Mouse (Mus musculus): ENCODE results near the gene Chic2. TPM values are rescaled to one million over a fixed set of nuclear protein-coding genes. Genes with fewer than 3 reads are reported as not detected.
A peak's percentile ranks its signal among the peaks of the same experiment; 100 is the strongest.

Gene Chic2
- 10 to 100 TPM; 13.1 to 17.3 (median 15.2) TPM for total RNA-seq (2022)

- DNase-seq (ENCODE audit: low spot score in 2 of 2), result peak; percentile 56 to 67
These were observed at the start of gene Chic2 for GRCm38 (mm10) chr5:75044310-75044904. Gene Chic2 (minus strand): TSS chr5:75044774.

DNA sequence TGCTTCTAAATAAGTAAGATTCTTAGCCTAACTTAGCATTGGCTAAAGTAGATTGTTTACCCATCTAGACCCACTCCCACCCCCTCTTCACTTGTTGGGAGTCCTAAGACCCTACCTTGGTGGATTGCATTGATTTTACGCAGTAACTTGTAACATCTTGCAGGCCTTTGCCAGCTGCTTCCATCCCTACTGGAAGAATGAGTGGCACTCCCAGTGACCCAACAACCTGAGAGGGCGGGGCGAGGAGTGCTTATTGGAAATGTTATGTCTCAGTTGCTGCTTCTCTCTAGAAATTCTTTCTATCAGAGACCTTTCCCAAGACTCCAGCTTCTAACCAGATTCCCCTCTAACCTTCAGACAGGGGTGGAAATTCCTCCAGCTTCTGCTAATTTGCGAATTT, 41.3 kb upstream of the Chic2 start:
- DNase-seq (ENCODE audit: low spot score in 2 of 2), result no peak

DNA sequence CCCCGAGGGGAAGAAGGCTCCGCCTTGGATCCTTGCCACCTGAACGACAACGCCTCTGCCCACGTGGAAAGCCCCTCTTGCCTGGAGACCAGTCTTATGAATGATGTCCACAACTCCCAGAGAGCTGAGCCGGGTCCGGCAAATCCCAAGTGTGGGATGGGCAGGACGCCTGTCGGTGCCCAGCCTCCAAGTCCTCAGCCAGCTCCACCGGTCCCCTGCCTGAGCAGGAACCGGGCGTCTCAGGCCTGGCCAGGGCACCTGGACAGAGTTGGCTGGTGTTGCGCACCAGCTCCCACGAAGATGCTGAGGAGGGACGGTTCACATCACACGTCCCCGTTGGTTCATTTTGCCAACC, 40.9 kb upstream of the Chic2 start:
- no peak for DNase-seq (ENCODE audit: low spot score in 2 of 2)

DNA sequence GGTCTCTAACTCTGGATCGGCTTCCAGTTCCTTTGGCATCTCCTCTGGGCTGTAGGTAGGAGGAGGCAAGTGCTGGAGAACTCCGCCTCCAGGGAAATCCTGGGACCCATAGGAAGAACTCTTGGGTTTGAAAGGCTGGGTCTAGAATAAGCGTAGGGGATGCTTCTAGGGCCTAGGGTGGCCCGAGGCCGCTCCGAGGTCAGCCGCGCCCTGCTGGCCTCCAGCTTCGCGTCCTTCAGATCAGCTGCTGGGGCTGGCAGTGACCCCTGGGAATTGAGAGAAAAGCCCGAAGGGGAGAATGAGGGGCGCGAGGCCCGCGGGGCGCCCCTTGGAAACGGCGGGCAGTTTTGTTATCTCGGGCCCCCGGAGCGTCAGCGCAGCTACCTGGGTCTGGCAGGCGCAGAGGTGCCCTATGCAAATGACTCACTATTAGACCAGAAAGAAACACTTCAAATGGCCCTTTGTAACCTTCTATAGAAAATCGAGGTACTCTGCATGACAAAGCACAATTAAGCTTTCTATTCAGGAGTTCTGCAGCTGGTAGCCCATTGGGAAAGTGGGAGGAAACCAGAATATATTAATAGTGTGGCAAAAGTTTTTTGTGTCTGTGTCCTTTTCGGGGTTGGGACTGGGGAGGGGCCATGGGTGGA, 40.4 kb upstream of the Chic2 start:
- DNase-seq (ENCODE audit: low spot score in 2 of 2), result no peak

GRCm38 (mm10) chr5:75084393-75084870, 39.9 kb upstream of the Chic2 start:
- DNase-seq (ENCODE audit: low spot score in 2 of 2), result no peak

GRCm38 (mm10) chr5:75083591-75084392, 39.2 kb upstream of the Chic2 start:
- DNase-seq (ENCODE audit: low spot score in 2 of 2), result no peak

- no peak for DNase-seq (ENCODE audit: low spot score in 2 of 2)
These were observed 38.5 kb upstream of the Chic2 start for GRCm38 (mm10) chr5:75083061-75083460.

DNA sequence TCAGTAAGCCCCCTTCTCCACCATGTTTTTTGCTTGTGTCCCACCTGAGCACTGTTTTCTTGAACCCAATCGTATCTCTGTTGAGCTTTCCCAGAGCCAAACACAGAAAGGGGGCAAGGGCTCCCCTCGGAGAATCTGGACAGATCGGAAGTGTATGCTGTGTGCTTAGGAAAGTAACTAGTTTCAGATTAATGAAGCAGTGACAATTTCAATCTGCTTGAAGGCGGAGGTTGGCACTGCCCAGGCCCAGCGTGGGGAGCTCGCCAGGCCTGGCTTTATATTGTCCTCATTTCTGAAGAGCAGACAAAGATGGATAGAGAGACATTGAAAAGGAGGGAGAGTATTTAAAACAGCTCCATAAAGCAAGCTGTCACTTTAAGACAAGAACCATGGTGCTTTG, 37.9 kb upstream of the Chic2 start:
- DNase-seq (ENCODE audit: low spot score in 2 of 2), result no peak

- no peak for DNase-seq (ENCODE audit: low spot score in 2 of 2)
These were observed 35.0 kb upstream of the Chic2 start for GRCm38 (mm10) chr5:75079564-75079963.

DNA sequence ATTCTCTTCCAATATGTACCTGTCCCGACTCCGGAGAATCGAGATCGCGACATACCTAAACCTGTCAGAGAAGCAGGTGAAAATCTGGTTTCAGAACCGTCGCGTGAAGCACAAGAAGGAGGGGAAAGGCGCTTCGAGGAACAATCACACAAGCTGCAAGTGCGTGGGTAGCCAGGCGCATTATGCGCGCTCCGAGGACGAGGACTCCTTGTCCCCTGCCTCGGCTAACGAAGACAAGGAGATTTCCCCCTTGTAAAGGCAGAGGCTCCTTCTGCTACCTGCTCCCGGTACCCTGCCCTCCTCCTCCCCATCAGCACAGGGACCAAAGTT, 32.4 kb upstream of the Chic2 start:
- DNase-seq (ENCODE audit: low spot score in 2 of 2), result no peak

GRCm38 (mm10) chr5:75076326-75077050, 31.9 kb upstream of the Chic2 start:
- no peak for DNase-seq (ENCODE audit: low spot score in 2 of 2)

DNA sequence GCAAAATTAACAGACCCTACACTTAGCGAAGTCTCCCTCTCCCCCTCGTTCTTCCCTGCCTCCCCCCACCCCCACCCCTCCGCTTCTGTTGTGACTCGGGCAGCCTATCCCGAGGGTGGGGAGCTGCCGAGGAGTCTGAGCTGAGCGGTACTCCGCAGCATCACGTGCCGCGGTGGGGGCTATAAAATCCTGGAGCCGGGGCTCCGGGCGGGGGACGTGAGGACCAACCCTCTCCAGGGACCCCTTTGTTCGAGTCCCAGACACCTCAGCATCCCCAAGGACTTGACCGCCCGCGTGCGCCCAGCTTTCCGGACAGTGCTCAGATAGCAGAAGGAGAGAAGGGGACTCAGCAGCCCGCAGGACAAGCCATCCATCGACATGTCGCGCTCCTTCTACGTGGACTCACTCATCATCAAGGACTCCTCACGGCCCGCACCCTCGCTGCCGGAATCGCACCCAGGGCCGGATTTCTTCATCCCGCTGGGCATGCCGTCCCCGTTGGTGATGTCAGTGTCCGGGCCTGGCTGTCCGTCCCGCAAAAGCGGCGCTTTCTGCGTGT, 30.9 kb upstream of the Chic2 start, which contains the start of gene Gsx2:
Gene Gsx2 (plus strand): TSS at position 219 of the 559 bp plus-strand sequence.
- DNase-seq (ENCODE audit: low spot score in 2 of 2), result no peak

DNA sequence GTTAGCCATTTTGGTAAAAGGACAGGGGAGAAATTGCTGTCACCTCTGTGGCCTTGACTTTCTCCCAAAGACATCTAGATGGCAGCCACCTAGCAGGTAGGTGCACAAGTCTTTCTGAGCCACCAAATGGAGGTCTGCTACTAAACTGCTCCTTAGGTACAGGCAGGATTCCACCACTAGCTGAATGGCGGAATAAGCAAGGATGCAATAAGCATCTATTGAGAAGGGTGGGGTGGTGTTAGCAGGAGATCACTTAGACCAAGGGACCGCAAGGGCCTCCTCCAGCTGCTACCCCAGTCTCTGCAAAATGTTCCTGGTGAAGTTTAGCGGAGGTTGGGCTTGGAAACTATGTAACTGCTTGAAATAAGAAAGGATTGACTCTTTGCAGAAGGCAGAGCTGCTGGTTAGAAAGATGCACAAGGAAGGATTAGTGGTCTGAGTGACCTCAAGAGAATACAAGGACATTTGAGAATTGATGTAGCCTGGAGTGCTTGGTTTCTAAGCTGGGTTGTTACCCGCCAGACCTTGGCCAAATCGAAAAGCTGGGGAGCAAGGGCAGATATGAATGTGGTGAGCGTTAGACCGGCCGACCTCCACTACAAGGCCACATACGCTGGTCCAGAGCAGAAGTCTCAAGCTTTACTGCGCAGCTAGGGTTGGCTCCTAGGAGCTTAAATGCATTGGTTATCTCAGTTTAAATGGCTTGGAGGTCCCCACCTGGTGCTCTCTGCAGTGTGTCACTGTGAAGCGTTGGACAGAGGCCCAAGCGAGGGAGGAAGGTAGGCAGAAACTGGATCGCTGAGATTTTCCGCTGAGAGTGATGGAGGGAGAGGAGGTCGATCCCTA, 30.2 kb upstream of the Chic2 start:
- no peak for DNase-seq (ENCODE audit: low spot score in 2 of 2)

DNA sequence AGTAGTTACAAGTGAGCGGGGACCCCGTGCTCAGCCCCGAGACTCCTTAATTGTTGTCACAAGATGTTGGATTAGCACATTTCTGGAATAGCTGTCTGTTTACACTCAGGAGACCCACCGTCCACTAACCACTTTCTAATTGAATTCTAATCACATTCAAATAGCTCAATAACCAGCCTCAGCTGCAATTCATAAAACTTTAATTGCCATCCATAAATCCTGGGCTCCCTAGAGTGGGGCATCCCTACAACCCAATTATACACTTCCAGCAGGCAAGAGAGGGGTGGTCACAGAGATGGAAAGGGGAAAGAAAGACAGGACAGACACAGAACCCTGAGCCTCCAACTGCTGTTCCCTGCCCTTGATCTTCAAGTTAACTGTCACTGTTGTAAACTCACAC, 29.6 kb upstream of the Chic2 start:
- DNase-seq (ENCODE audit: low spot score in 2 of 2), result no peak

GRCm38 (mm10) chr5:75073684-75074083, 29.1 kb upstream of the Chic2 start:
- DNase-seq (ENCODE audit: low spot score in 2 of 2), result no peak

DNA sequence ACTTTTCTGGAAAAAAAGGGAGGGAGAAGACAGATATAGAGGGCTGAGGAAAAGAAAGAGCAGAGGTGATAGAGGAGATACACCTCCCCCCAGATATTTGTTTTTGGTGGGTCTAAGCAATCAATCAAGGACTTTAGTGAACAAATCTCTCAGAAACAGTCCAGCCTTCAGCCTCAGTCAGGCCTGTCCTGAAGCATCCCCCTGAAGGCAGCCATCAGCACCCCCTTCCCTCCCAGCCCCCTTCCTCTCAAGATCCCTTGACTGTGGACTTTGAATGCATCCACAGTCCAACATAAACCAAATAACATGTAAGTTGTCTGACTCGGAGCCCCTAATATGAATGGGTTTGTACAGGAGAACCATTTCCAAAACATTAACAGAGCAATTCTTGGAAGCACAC, 28.6 kb upstream of the Chic2 start:
- no peak for DNase-seq (ENCODE audit: low spot score in 2 of 2)

DNA sequence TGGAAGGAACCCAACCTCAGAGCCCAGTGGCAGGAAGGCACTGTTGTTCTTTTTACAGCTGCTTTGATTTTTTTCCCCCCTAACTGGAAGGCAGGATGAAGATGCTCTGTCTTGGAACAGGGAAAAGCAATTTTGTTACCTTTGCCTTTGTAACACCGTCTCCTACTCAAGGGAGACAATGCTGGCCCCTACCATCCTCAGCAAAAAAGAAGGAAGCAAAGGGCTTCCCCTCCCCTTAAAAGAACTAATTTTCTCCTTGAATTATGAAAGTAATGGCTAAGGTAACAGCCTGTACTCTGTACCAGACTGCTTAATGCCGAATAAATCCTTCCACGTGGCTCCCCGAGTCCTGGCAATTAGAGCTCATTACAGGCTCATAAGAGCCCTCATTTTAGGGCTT, 28.0 kb upstream of the Chic2 start:
- DNase-seq (ENCODE audit: low spot score in 2 of 2), result no peak

- no peak for DNase-seq (ENCODE audit: low spot score in 2 of 2)
These were observed 27.4 kb upstream of the Chic2 start for GRCm38 (mm10) chr5:75071951-75072350.

GRCm38 (mm10) chr5:75070656-75071375, 26.2 kb upstream of the Chic2 start:
- DNase-seq (ENCODE audit: low spot score in 2 of 2), result no peak

DNA sequence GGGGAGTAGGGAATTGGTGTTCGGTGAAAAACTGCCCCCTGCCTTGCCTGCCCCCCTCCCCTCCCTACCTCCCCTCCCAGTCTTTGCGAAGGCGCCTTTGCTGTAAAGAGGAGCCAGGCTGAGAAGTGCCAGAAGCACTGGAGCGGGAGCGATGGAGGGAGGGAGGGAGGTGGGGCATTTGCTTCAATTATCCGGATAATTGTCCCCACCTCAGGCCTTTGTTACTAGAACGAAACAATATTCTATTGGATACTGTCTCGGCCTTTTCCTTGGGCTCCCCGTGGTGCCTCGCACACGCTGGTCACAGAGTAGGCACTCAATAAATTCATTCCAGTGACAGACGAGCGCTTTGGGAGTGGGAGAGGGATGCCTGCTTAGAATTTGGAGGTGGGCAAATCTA, 25.6 kb upstream of the Chic2 start:
- no peak for DNase-seq (ENCODE audit: low spot score in 2 of 2)
